Mouse (Mus musculus): Measurements from ENCODE around the gene Fam161a. TPM values are rescaled to one million over a fixed set of nuclear protein-coding genes. Genes with fewer than 3 reads are reported as not detected.

Fam161a gene
- polyA plus RNA-seq, 2 experiments: 0.93 to 1.4 TPM

DNA sequence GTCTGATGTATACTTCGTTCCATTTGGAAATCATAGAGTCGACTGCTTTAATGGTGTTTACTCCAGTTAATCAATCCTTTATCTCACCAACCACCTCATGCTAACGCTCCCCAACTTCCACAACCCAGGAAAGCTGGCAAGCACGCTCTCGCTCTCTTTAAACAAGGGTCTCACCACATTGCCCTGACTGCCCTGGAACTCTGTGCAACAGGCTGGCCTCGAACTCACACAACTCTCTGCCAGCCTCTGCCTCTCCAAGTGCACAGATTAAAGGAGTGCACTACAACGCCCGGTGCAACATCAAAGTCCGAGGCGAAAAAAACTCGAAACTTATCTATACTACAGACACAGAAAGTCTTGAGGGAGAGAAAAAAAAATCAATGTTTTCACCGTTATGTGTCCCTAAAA lies 25.8 kb upstream of the Fam161a start:
- Histone ChIP-seq H3K4me1 (replicated peaks; ENCODE audit: control insufficient read depth in 2 of 2, insufficient read depth in 2 of 2, low read length in 1 of 2) (peaks cover 7 to 8% of the 10 kb centered on the region in 2 experiments), H3K4me2 (ENCODE audit: low read depth) (peak overlapping the region; percentile 94), H3K4me3 (ENCODE audit: insufficient read depth in 1 of 2, low read depth in 2 of 2, low read length in 2 of 2) (peak overlapping the region; percentile 73 to 89), H3K9me3 (ENCODE audit: control insufficient read depth, low read length) (no peaks in the 10 kb centered on the region), H3K9ac (replicated peaks) (peak overlapping the region; percentile 82), H3K36me3 (replicated peaks; ENCODE audit: control insufficient read depth, insufficient read depth, low read depth) (peaks cover 14% of the 10 kb centered on the region), H3K27ac (peak overlapping the region; percentile 97), H3K27me3 (ENCODE audit: control insufficient read depth, insufficient read depth, low read length) (no peaks in the 10 kb centered on the region)
- ATAC-seq (ENCODE audit: insufficient read depth) (peak; percentile 36), DNase-seq (ENCODE audit: low read depth in 3 of 3, low spot score in 3 of 3) (no peak)
- WGBS (ENCODE audit: insufficient replicate concordance): under 1% methylated on average over 12 of the region's 12 CpGs
- TF ChIP-seq CTCF (IDR thresholded peaks at IDR 0.05; ENCODE audit: low read depth) (no peak), EP300 (IDR thresholded peaks at IDR 0.05; ENCODE audit: low read depth) (no peak)

DNA sequence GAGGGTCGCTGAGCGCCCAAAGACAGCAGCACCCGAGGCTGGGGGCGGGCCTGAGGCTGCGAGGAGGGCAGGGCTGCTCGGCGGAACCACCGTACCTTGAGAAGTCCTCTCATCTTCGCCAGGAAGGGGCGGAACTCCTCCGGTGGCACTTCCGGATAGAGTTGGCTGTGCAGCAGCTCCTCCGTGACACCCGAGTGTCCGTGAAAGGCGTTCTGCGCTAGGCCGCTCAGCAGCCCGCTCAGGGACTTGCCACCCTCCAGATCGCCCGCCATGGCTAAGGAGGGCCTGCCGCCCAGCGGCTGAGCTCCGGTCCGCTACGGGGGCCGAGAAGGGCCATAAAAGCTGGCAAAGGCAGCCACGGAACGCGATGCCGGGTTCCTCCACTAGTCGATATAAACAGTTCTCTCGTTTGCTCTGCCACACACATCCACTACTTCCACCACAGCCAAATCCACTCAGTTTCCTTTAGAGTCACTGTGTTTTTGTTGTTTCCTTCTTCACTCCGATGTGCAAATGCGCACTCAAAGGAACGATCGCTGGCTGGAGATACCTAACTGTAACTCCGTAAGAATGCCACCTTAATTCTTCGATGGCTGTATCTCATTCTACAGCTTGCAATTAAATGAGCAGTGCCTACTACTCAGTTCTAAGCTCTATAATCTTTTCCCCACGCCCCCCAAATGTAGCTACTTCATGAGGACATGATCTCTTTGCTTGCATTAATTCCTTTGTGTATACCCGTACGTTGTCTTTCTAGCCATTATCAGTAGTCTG lies 25.2 kb upstream of the Fam161a start, which contains the start of the genes Gm28048 and Commd1:
TSS of gene Gm28048 (minus strand) at position 107 of the 774 bp plus-strand sequence.
TSS of gene Commd1 (minus strand) at position 399 of the 774 bp plus-strand sequence.
- Histone ChIP-seq H3K27me3 (ENCODE audit: control insufficient read depth, insufficient read depth, low read length) (no peaks in the 10 kb centered on the region), H3K27ac (peak within 1 kb of the TSS; percentile 97)
- peak; percentile 84 to 87 (median 87) for DNase-seq (ENCODE audit: low read depth in 3 of 3, low spot score in 3 of 3)

DNA sequence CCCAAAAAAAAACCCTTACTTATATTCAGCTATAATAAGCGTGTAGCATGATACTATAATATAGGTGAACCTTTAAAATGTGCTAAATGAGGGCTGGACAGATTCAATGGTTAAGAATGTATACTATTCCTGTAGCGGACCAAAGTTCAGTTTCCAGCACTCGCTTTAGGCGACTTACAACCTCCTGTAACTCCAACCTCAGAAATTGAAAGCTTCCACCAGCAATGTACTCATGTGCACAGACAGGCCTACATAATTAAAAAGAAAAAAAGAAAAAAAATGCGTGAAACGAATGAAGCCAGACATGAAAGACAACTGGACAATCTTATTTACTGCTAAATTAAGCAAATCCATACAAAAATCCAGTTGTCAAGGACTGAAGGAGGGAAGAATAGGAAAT lies 24.5 kb upstream of the Fam161a start:
- Histone ChIP-seq H3K4me3 (ENCODE audit: insufficient read depth in 1 of 2, low read depth in 2 of 2, low read length in 2 of 2) (no peak overlapping the region; a peak in 1 of 4 replicates), H3K27ac (no peak overlapping the region), H3K36me3 (replicated peaks; ENCODE audit: control insufficient read depth, insufficient read depth, low read depth) (peaks cover 4% of the 10 kb centered on the region), H3K4me1 (replicated peaks; ENCODE audit: control insufficient read depth in 2 of 2, insufficient read depth in 2 of 2, low read length in 1 of 2) (peaks cover 7% of the 10 kb centered on the region in 2 experiments), H3K4me2 (ENCODE audit: low read depth) (peak overlapping the region; percentile 94), H3K9ac (replicated peaks) (no peak overlapping the region), H3K9me3 (ENCODE audit: control insufficient read depth, low read length) (no peaks in the 10 kb centered on the region), H3K27me3 (ENCODE audit: control insufficient read depth, insufficient read depth, low read length) (no peaks in the 10 kb centered on the region)
- WGBS (ENCODE audit: insufficient replicate concordance): 71% methylated on average over 6 of the region's 6 CpGs
- DNase-seq (ENCODE audit: low read depth in 3 of 3, low spot score in 3 of 3): no peak
- no peak for TF ChIP-seq CTCF (IDR thresholded peaks at IDR 0.05; ENCODE audit: low read depth)
- no peak for TF ChIP-seq EP300 (IDR thresholded peaks at IDR 0.05; ENCODE audit: low read depth)
- no peak for ATAC-seq (ENCODE audit: insufficient read depth)

More for the DNA sequence above, 25.2 kb upstream of the Fam161a start, which contains the start of the genes Gm28048 and Commd1:
- peak within 1 kb of the TSS; percentile 82 for H3K9ac ChIP-seq (replicated peaks)
- WGBS (ENCODE audit: insufficient replicate concordance): 2% methylated on average over 42 of the region's 42 CpGs
- peak within 1 kb of the TSS; percentile 94 for H3K4me2 ChIP-seq (ENCODE audit: low read depth)
- H3K9me3 ChIP-seq (ENCODE audit: control insufficient read depth, low read length): no peaks in the 10 kb centered on the region
- ATAC-seq (ENCODE audit: insufficient read depth): peak; percentile 90
- H3K4me3 ChIP-seq (ENCODE audit: insufficient read depth in 1 of 2, low read depth in 2 of 2, low read length in 2 of 2): peak within 1 kb of the TSS; percentile 73 to 89
- H3K36me3 ChIP-seq (replicated peaks; ENCODE audit: control insufficient read depth, insufficient read depth, low read depth): peaks cover 9% of the 10 kb centered on the region
- TF ChIP-seq EP300 (IDR thresholded peaks at IDR 0.05; ENCODE audit: low read depth) (no peak), CTCF (IDR thresholded peaks at IDR 0.05; ENCODE audit: low read depth) (peak; percentile 86)
- H3K4me1 ChIP-seq (replicated peaks; ENCODE audit: control insufficient read depth in 2 of 2, insufficient read depth in 2 of 2, low read length in 1 of 2): peaks cover 7% of the 10 kb centered on the region in 2 experiments

GRCm38 (mm10) chr11:22985510-22985909 lies 21.8 kb upstream of the Fam161a start:
- ATAC-seq (ENCODE audit: insufficient read depth): no peak
- no peaks in the 10 kb centered on the region for H3K9me3 ChIP-seq (ENCODE audit: control insufficient read depth, low read length)
- H3K27ac ChIP-seq: no peak overlapping the region
- no peak overlapping the region for H3K4me2 ChIP-seq (ENCODE audit: low read depth)
- TF ChIP-seq EP300 (IDR thresholded peaks at IDR 0.05; ENCODE audit: low read depth) (no peak), CTCF (IDR thresholded peaks at IDR 0.05; ENCODE audit: low read depth) (no peak)
- H3K4me1 ChIP-seq (replicated peaks; ENCODE audit: control insufficient read depth in 2 of 2, insufficient read depth in 2 of 2, low read length in 1 of 2): peaks cover 7 to 9% of the 10 kb centered on the region in 2 experiments
- no peaks in the 10 kb centered on the region for H3K36me3 ChIP-seq (replicated peaks; ENCODE audit: control insufficient read depth, insufficient read depth, low read depth)
- 59% methylated on average over 3 of the region's 3 CpGs for WGBS (ENCODE audit: insufficient replicate concordance)
- no peaks in the 10 kb centered on the region for H3K27me3 ChIP-seq (ENCODE audit: control insufficient read depth, insufficient read depth, low read length)
- no peak for DNase-seq (ENCODE audit: low read depth in 3 of 3, low spot score in 3 of 3)
- no peak overlapping the region for H3K9ac ChIP-seq (replicated peaks)
- no peak overlapping the region for H3K4me3 ChIP-seq (ENCODE audit: insufficient read depth in 1 of 2, low read depth in 2 of 2, low read length in 2 of 2)

DNA sequence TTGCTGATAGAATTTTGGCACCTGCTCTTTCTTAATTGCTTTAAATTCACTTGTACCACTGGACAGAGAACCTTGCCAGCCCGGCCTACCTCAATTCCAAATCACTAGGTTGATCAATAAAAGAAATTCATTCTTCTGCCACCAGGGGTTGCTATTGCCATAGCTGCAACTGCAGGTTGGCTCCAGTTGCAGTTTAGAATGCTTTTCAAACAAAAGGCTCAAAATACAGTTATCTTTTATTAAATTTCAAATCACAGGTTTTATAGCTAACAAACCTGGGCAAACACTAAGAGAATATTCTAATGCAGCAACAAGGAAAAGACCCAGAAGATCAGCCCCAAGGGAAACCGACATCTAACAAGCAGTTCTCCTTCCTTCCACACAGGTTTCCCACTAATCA lies 20.0 kb upstream of the Fam161a start:
- no peak overlapping the region for H3K27ac ChIP-seq
- H3K4me1 ChIP-seq (replicated peaks; ENCODE audit: control insufficient read depth in 2 of 2, insufficient read depth in 2 of 2, low read length in 1 of 2): peaks cover 4 to 13% of the 10 kb centered on the region in 2 experiments
- TF ChIP-seq CTCF (IDR thresholded peaks at IDR 0.05; ENCODE audit: low read depth) (peak; percentile 83), EP300 (IDR thresholded peaks at IDR 0.05; ENCODE audit: low read depth) (no peak)
- H3K4me2 ChIP-seq (ENCODE audit: low read depth): no peak overlapping the region
- 43% methylated on average over 2 of the region's 2 CpGs for WGBS (ENCODE audit: insufficient replicate concordance)
- H3K27me3 ChIP-seq (ENCODE audit: control insufficient read depth, insufficient read depth, low read length): no peaks in the 10 kb centered on the region
- H3K9ac ChIP-seq (replicated peaks): no peak overlapping the region
- no peak overlapping the region for H3K4me3 ChIP-seq (ENCODE audit: insufficient read depth in 1 of 2, low read depth in 2 of 2, low read length in 2 of 2)
- peak in 2 of 3 experiments; percentile 47 to 61 for DNase-seq (ENCODE audit: low read depth in 3 of 3, low spot score in 3 of 3)
- no peaks in the 10 kb centered on the region for H3K9me3 ChIP-seq (ENCODE audit: control insufficient read depth, low read length)
- H3K36me3 ChIP-seq (replicated peaks; ENCODE audit: control insufficient read depth, insufficient read depth, low read depth): no peaks in the 10 kb centered on the region
- ATAC-seq (ENCODE audit: insufficient read depth): no peak
